Mouse (Mus musculus): Measurements from ENCODE around the gene Nptxr. TPM values are rescaled to one million over a fixed set of nuclear protein-coding genes. Genes with fewer than 3 reads are reported as not detected.

Gene Nptxr
- polyA plus RNA-seq, 1 experiment from 2014 or later, result 2.2 TPM

DNA sequence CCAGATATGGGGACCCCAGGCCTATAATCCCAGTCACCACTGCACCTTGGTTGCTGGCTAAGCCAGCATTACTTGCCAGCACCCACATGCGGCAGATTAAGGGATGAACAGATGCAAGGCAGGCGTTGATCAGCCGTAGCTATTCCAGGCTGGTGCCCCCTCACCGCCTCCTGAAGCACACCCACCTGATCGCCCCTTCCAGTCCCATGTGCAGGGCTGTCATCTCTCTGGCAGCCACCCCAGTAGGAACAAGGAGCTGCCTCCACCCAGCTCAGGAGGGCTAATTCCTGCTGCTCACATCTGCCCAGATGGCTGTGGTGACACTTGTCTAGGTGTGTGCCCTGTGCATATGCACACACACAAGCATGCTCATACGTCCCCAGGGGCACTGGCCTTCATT is 43.6 kb downstream of the Nptxr start:
- H3K4me2 ChIP-seq (ENCODE audit: low read length), result no peak overlapping the region
- WGBS, result 87% methylated on average over 6 of the region's 6 CpGs
- H3K9ac ChIP-seq (ENCODE audit: low read length), result no peak overlapping the region
- no peaks in the 10 kb centered on the region for H3K27me3 ChIP-seq (replicated peaks; ENCODE audit: control insufficient read depth, insufficient read depth, low read length)
- no peak overlapping the region for H3K4me3 ChIP-seq (ENCODE audit: low read depth, low read length)
- ATAC-seq (replicated peaks; ENCODE audit: low FRiP score, low TSS enrichment, low read depth), result no peak
- no peaks in the 10 kb centered on the region for H3K4me1 ChIP-seq (replicated peaks; ENCODE audit: control insufficient read depth, insufficient read depth, low read length)
- no peak overlapping the region for H3K27ac ChIP-seq (ENCODE audit: low read depth)
- DNase-seq (ENCODE audit: low spot score), result no peak
- H3K36me3 ChIP-seq (ENCODE audit: control insufficient read depth, insufficient read depth, low read length), result peaks cover 32% of the 10 kb centered on the region
- no peaks in the 10 kb centered on the region for H3K9me3 ChIP-seq (ENCODE audit: control insufficient read depth, low read length)

DNA sequence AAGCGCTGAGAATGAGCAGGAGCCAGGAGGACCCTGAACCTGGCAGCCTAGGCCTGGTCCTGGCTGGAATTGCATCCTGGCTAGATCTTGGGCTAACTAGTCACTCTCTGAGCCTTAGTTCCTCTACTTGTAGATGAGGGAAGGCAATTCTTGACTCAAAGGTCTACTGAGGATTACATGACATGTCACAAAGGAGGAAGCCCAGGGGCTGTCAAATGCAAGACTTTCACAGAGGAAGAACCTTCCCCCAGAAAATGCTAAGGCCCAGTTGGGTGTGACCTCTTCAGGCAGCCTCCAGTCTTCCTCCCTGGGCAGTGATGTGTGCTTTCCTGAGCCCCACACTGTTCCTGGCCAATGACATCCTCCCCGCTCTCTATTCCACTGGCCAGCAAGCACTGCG is 47.4 kb downstream of the Nptxr start:
- Histone ChIP-seq H3K36me3 (ENCODE audit: control insufficient read depth, insufficient read depth, low read length) (peaks cover 7% of the 10 kb centered on the region; the same call in 1 of the 2 replicates), H3K4me1 (replicated peaks; ENCODE audit: control insufficient read depth, insufficient read depth, low read length) (no peaks in the 10 kb centered on the region), H3K4me3 (ENCODE audit: low read depth, low read length) (no peak overlapping the region), H3K9ac (ENCODE audit: low read length) (no peak overlapping the region), H3K27ac (ENCODE audit: low read depth) (no peak overlapping the region), H3K27me3 (replicated peaks; ENCODE audit: control insufficient read depth, insufficient read depth, low read length) (no peaks in the 10 kb centered on the region), H3K9me3 (ENCODE audit: control insufficient read depth, low read length) (no peaks in the 10 kb centered on the region), H3K4me2 (ENCODE audit: low read length) (no peak overlapping the region)
- 91% methylated on average over 3 of the region's 3 CpGs for WGBS
- DNase-seq (ENCODE audit: low spot score) (no peak), ATAC-seq (replicated peaks; ENCODE audit: low FRiP score, low TSS enrichment, low read depth) (no peak)

DNA sequence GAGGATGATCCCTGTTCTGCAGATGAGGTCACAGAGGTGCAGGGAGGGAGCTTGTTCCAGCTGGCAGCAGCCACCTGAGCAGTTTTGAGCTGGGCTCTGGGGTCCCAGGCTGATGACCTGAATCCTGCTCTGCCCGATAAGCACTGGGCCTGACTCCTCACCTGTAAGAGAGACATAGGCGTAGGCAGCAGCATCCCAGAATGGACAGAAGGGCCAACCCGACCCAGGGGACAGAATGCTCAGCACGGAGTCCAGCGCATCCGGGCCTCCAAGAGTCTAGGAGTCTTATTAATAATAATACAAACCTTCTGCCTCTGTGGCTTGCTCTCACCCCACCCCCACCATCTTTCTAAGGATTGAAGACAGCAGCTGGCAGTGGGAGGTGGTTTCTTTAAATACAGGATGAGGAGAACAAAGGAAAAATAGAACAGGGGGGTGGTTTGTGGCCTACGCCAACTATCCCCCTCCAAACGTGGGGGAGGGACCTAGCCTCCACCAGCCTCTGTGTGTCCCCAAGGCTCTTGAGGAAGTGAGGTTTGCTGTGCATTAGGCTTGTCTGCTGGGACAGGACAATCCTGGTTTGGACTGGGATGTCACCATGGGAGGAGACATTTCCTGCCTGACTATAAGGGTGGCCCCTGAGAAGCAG is 48.5 kb downstream of the Nptxr start:
- H3K27ac ChIP-seq (ENCODE audit: low read depth), result no peak overlapping the region
- no peak for DNase-seq (ENCODE audit: low spot score)
- no peak for ATAC-seq (replicated peaks; ENCODE audit: low FRiP score, low TSS enrichment, low read depth)
- H3K4me3 ChIP-seq (ENCODE audit: low read depth, low read length), result no peak overlapping the region
- no peaks in the 10 kb centered on the region for H3K9me3 ChIP-seq (ENCODE audit: control insufficient read depth, low read length)
- no peaks in the 10 kb centered on the region for H3K36me3 ChIP-seq (ENCODE audit: control insufficient read depth, insufficient read depth, low read length)
- H3K4me1 ChIP-seq (replicated peaks; ENCODE audit: control insufficient read depth, insufficient read depth, low read length), result no peaks in the 10 kb centered on the region
- 75% methylated on average over 8 of the region's 8 CpGs for WGBS
- H3K9ac ChIP-seq (ENCODE audit: low read length), result no peak overlapping the region
- no peak overlapping the region for H3K4me2 ChIP-seq (ENCODE audit: low read length)
- H3K27me3 ChIP-seq (replicated peaks; ENCODE audit: control insufficient read depth, insufficient read depth, low read length), result no peaks in the 10 kb centered on the region

DNA sequence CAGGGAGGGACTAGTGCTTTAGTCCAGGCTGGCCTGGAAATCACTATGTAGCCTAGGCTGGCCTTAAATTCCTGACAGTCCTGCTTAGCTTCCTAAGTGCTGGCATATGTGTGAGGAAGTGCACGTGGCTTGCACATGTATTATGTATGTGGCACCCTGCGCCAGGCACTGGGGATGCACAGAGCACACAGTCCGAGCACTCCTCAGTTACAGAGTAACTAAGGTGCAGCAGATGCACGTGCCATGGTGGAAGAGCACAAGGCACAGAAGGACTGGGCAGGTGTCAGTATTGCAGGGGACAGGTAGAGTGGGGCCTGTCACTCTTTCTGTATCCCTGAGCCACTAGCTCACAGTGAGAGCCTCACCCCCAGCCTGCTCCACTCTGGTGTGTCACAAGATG is 49.4 kb downstream of the Nptxr start:
- no peak overlapping the region for H3K4me3 ChIP-seq (ENCODE audit: low read depth, low read length)
- WGBS, result 84% methylated on average over 4 of the region's 4 CpGs
- H3K9me3 ChIP-seq (ENCODE audit: control insufficient read depth, low read length), result no peaks in the 10 kb centered on the region
- H3K9ac ChIP-seq (ENCODE audit: low read length), result no peak overlapping the region
- no peak overlapping the region for H3K4me2 ChIP-seq (ENCODE audit: low read length)
- H3K27ac ChIP-seq (ENCODE audit: low read depth), result no peak overlapping the region
- ATAC-seq (replicated peaks; ENCODE audit: low FRiP score, low TSS enrichment, low read depth), result no peak
- DNase-seq (ENCODE audit: low spot score), result no peak
- H3K4me1 ChIP-seq (replicated peaks; ENCODE audit: control insufficient read depth, insufficient read depth, low read length), result no peaks in the 10 kb centered on the region
- H3K36me3 ChIP-seq (ENCODE audit: control insufficient read depth, insufficient read depth, low read length), result no peaks in the 10 kb centered on the region
- no peaks in the 10 kb centered on the region for H3K27me3 ChIP-seq (replicated peaks; ENCODE audit: control insufficient read depth, insufficient read depth, low read length)

DNA sequence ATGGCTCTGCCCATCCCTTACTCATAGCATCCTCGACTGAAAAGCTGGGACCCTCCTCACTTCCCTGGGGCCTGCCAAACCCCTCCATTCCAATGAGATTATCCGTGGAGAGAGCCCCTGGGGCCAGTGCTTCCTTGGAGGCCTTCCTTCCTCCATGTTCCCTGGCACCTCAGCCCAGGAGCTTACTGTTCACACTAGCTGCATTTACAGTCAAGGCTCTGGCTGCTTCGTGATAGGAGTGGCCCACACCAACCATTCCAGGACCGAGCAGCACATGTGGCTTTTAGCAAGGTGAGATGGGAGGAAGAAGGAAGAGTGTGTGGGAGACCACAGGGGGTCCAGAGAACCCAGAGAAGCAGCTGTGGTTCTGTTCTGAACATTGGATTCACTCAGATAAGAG is 50.7 kb downstream of the Nptxr start:
- Histone ChIP-seq H3K27ac (ENCODE audit: low read depth) (no peak overlapping the region), H3K4me2 (ENCODE audit: low read length) (no peak overlapping the region), H3K4me1 (replicated peaks; ENCODE audit: control insufficient read depth, insufficient read depth, low read length) (no peaks in the 10 kb centered on the region), H3K36me3 (ENCODE audit: control insufficient read depth, insufficient read depth, low read length) (no peaks in the 10 kb centered on the region), H3K27me3 (replicated peaks; ENCODE audit: control insufficient read depth, insufficient read depth, low read length) (no peaks in the 10 kb centered on the region), H3K4me3 (ENCODE audit: low read depth, low read length) (no peak overlapping the region), H3K9ac (ENCODE audit: low read length) (no peak overlapping the region), H3K9me3 (ENCODE audit: control insufficient read depth, low read length) (no peaks in the 10 kb centered on the region)
- no peak for ATAC-seq (replicated peaks; ENCODE audit: low FRiP score, low TSS enrichment, low read depth)
- no peak for DNase-seq (ENCODE audit: low spot score)
- 55% methylated on average over 4 of the region's 4 CpGs for WGBS

DNA sequence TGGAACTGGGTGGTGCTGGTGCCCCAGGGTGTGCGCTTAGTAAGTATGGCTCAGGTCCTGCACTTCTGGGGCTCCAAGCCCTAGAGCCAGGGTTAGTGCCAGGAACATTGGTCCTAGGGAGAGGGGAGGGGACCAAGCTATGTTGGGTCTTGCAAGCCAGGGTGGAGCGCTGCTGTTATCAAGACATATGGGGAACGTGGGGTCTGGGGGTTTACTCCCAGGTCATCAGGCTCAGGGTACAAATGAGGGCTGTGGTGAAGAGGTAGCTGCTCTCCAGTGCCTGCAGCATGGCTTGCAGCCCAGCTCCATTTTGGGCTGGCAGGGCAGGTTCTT is 51.2 kb downstream of the Nptxr start:
- WGBS, result 95% methylated on average over 3 of the region's 3 CpGs
- Histone ChIP-seq H3K4me2 (ENCODE audit: low read length) (no peak overlapping the region), H3K4me1 (replicated peaks; ENCODE audit: control insufficient read depth, insufficient read depth, low read length) (no peaks in the 10 kb centered on the region), H3K27me3 (replicated peaks; ENCODE audit: control insufficient read depth, insufficient read depth, low read length) (no peaks in the 10 kb centered on the region), H3K9ac (ENCODE audit: low read length) (no peak overlapping the region), H3K4me3 (ENCODE audit: low read depth, low read length) (no peak overlapping the region), H3K27ac (ENCODE audit: low read depth) (no peak overlapping the region), H3K9me3 (ENCODE audit: control insufficient read depth, low read length) (no peaks in the 10 kb centered on the region), H3K36me3 (ENCODE audit: control insufficient read depth, insufficient read depth, low read length) (no peaks in the 10 kb centered on the region)
- no peak for ATAC-seq (replicated peaks; ENCODE audit: low FRiP score, low TSS enrichment, low read depth)
- no peak for DNase-seq (ENCODE audit: low spot score)

DNA sequence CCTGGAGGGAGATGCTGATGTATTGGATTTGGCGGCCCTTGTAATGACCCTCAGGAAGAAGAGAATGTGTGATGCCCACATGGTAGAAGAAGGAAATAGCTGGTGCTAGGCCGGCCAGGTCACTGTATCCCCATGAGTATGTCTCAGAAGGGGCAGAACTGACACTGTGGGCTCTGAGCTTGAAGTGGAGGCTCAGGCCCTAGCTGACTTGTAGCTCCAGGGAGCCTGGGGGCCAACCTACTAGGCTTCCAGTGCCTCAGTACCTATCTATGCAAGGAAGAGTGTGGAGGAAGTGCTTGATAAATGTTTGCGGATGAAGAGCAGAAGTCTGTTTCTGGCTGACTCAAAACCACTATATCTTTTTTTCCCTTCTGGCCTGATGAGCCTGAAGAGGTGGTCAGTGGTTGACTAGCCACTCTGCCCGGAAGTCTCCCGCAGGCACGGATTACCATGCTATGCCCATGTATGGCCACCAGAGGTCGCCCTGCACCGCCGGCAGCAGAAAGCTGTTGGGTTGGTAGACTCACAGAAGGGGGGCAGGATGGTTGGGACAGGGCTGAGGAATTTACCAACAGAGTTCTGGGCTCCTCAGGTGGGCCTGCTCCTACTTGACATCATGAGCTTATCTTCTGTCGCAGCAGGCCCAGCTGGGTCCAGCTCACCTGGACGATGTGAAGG is 51.7 kb downstream of the Nptxr start:
- Histone ChIP-seq H3K4me1 (replicated peaks; ENCODE audit: control insufficient read depth, insufficient read depth, low read length) (no peaks in the 10 kb centered on the region), H3K4me2 (ENCODE audit: low read length) (no peak overlapping the region), H3K27ac (ENCODE audit: low read depth) (no peak overlapping the region), H3K4me3 (ENCODE audit: low read depth, low read length) (no peak overlapping the region), H3K9me3 (ENCODE audit: control insufficient read depth, low read length) (no peaks in the 10 kb centered on the region), H3K9ac (ENCODE audit: low read length) (no peak overlapping the region), H3K36me3 (ENCODE audit: control insufficient read depth, insufficient read depth, low read length) (no peaks in the 10 kb centered on the region), H3K27me3 (replicated peaks; ENCODE audit: control insufficient read depth, insufficient read depth, low read length) (no peaks in the 10 kb centered on the region)
- no peak for ATAC-seq (replicated peaks; ENCODE audit: low FRiP score, low TSS enrichment, low read depth)
- peak; percentile 88 for DNase-seq (ENCODE audit: low spot score)
- WGBS, result 24% methylated on average over 11 of the region's 11 CpGs

DNA sequence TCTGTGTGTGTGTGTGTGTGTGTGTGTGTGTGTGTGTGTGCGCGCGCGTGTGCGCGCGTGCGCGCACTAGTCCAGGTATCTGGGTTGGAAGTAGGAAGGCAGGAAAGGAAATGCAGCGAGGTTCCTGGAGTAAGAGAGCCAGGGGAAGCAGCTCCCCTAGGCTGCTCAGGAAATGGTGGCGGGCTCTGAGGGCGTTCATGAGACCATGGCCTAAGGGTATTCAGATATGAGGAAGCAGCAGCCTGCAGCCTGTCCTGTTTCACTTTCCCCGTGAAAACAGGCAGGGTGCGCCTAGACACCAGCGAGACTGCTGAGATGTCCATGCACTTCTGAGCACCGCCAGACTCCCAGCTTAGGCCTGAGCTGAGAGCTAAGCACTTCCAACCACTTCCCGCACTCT is 52.8 kb downstream of the Nptxr start:
- ATAC-seq (replicated peaks; ENCODE audit: low FRiP score, low TSS enrichment, low read depth) (no peak), DNase-seq (ENCODE audit: low spot score) (no peak)
- H3K27ac ChIP-seq (ENCODE audit: low read depth), result no peak overlapping the region
- H3K4me2 ChIP-seq (ENCODE audit: low read length), result no peak overlapping the region
- H3K4me1 ChIP-seq (replicated peaks; ENCODE audit: control insufficient read depth, insufficient read depth, low read length), result no peaks in the 10 kb centered on the region
- no peak overlapping the region for H3K4me3 ChIP-seq (ENCODE audit: low read depth, low read length)
- no peaks in the 10 kb centered on the region for H3K27me3 ChIP-seq (replicated peaks; ENCODE audit: control insufficient read depth, insufficient read depth, low read length)
- WGBS, result 68% methylated on average over 17 of the region's 17 CpGs
- no peaks in the 10 kb centered on the region for H3K36me3 ChIP-seq (ENCODE audit: control insufficient read depth, insufficient read depth, low read length)
- no peaks in the 10 kb centered on the region for H3K9me3 ChIP-seq (ENCODE audit: control insufficient read depth, low read length)
- no peak overlapping the region for H3K9ac ChIP-seq (ENCODE audit: low read length)

DNA sequence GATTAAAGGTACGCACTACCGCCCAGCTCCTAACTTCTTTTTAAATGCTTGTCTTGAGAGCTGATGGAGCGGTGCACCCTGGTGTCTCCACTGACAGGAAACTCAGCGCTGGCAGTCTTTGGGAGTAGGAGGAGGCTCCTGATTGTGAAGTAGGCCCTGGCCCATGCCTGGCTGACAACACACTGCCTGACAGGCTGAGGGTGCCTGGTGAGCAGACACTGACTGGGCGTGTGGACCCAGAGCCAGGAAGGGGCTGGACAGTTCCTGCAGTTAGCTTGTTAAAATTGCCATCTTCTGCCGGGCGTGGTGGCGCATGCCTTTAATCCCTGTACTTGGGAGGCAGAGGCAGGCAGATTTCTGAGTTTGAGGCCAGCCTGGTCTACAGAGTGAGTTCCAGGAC is 54.3 kb downstream of the Nptxr start:
- Histone ChIP-seq H3K9ac (ENCODE audit: low read length) (no peak overlapping the region), H3K9me3 (ENCODE audit: control insufficient read depth, low read length) (no peaks in the 10 kb centered on the region), H3K36me3 (ENCODE audit: control insufficient read depth, insufficient read depth, low read length) (no peaks in the 10 kb centered on the region), H3K4me3 (ENCODE audit: low read depth, low read length) (no peak overlapping the region), H3K27ac (ENCODE audit: low read depth) (no peak overlapping the region), H3K4me1 (replicated peaks; ENCODE audit: control insufficient read depth, insufficient read depth, low read length) (no peaks in the 10 kb centered on the region), H3K27me3 (replicated peaks; ENCODE audit: control insufficient read depth, insufficient read depth, low read length) (no peaks in the 10 kb centered on the region), H3K4me2 (ENCODE audit: low read length) (no peak overlapping the region)
- WGBS, result 89% methylated on average over 8 of the region's 8 CpGs
- DNase-seq (ENCODE audit: low spot score), result no peak
- no peak for ATAC-seq (replicated peaks; ENCODE audit: low FRiP score, low TSS enrichment, low read depth)
